Mouse (Mus musculus) embryonic facial prominence, embryonic 10.5 days (tissue): ENCODE data around the gene Skil. TPM values are rescaled to one million over a fixed set of nuclear protein-coding genes. Genes with fewer than 3 reads are reported as not detected.

ENCODE experiments used
- DNase-seq: peaks from one replicate; pipeline ENCODE4 v3.0.0-alpha.2; 2017; ENCODE audit warnings: low spot score
- H3K27ac ChIP-seq: fragments of 300-500 bp; sonication (generic); replicated peaks from 2 replicates; pipeline ENCODE4 v1.5.1; 2016; ENCODE audit warnings: mild to moderate bottlenecking
- H3K27me3 ChIP-seq: fragments of 300-500 bp; sonication (generic); replicated peaks from 2 replicates; pipeline ENCODE4 v1.6.1; 2016; ENCODE audit warnings: low read depth, mild to moderate bottlenecking; ENCODE audit not compliant: poor library complexity, severe bottlenecking
- H3K36me3 ChIP-seq: fragments of 300-500 bp; sonication (generic); replicated peaks from 2 replicates; pipeline ENCODE4 v1.6.1; 2016; ENCODE audit warnings: mild to moderate bottlenecking, moderate library complexity
- H3K4me1 ChIP-seq: fragments of 300-500 bp; sonication (generic); 2 replicates; pipeline ENCODE4 v1.6.1; 2016
- H3K4me3 ChIP-seq: fragments of 300-500 bp; sonication (generic); 2 replicates; pipeline ENCODE4 v1.5.1; 2016; ENCODE audit warnings: mild to moderate bottlenecking, moderate library complexity
- H3K9me3 ChIP-seq: fragments of 300-500 bp; sonication (generic); 2 replicates; pipeline ENCODE4 v1.6.1; 2016; ENCODE audit warnings: mild to moderate bottlenecking
- WGBS: fragments of 180-500 bp; shearing (Covaris S2); methylation state at CpG from one replicate; pipeline ENCODE4 v1.1.7; 2016; 5-methylcytosine and 5-hydroxymethylcytosine counted together
- polyA plus RNA-seq: library from polyadenylated mRNA; unstranded; fragments of >200 nt; fragmentation: Nextera tagmentation; extraction: Ambion mirVana; gene quantifications from 2 replicates; pipeline ENCODE4 v1.2.1, GENCODE M21; 2016

Gene Skil
- polyA plus RNA-seq, 1 experiment from 2014 or later, result 32.5 TPM

DNA sequence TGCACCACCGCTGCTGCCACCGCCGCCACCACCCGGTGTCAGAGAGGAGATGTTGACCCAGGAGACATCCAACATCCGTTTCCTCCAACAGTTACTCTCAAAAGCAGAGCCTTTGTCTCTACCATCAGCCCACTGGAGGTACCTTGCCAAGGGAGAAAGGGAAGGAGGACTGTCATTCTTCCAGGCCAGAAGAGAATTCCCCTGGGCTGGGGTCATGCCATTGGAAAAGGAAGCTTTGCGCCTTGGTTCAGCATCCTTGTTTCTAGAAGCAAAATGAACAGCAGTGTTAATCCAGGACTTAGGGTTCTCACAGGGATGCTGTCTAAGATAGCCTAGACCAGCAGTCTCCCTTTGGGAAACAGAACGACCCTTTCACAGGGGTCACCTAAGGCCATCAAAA is 32.5 kb upstream of the Skil start:
- Histone ChIP-seq H3K9me3 (no peaks in the 10 kb centered on the region), H3K27me3 (no peaks in the 10 kb centered on the region), H3K27ac (no peak overlapping the region), H3K4me3 (no peak overlapping the region), H3K4me1 (peaks cover 14% of the 10 kb centered on the region), H3K36me3 (no peaks in the 10 kb centered on the region)
- 88% methylated on average over 7 of the region's 7 CpGs for WGBS
- DNase-seq, result no peak

DNA sequence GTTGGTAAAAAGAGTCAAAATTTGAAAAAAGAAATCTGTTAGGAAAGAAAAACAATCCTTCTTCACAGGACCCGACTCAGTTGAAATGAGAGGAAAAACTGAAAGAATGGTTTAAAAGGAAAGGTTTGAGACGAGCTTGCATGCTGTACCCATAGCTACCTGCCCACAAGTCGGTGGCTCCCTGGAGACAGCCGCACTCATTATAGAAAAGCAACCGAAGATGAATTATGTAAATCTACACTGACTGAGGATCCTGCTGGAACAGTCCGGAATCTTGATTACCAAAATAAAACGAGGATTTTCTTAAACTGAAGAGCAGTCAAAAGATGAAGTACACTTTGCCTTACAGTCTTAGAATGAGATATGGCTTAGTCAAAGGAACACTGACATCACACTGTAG is 26.4 kb upstream of the Skil start:
- no peak overlapping the region for H3K27ac ChIP-seq
- H3K9me3 ChIP-seq, result no peaks in the 10 kb centered on the region
- H3K4me3 ChIP-seq, result no peak overlapping the region
- no peaks in the 10 kb centered on the region for H3K27me3 ChIP-seq
- no peaks in the 10 kb centered on the region for H3K4me1 ChIP-seq
- H3K36me3 ChIP-seq, result no peaks in the 10 kb centered on the region
- no peak for DNase-seq
- WGBS, result 87% methylated on average over 7 of the region's 7 CpGs

DNA sequence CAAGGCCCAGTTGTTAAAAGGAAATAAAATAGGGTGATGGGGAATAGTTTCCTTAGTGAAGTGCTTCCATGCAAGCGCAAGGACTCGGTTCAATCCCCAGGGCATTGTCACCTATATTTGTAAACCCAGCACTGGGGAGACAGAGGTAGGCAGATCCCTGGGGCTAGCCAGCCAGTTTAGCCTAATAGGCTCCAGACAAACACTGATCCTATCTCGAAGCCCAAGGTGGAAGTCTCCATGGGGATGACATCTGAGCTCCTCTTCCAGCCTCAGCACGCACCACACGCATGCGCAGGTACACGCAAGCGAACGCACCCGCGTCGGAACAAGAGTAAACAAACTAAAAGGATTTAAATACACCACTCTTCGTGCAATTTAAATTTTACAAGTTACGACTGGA is 23.1 kb upstream of the Skil start:
- Histone ChIP-seq H3K4me1 (peaks cover 7% of the 10 kb centered on the region; the same call in 1 of the 2 replicates), H3K27me3 (no peaks in the 10 kb centered on the region), H3K9me3 (no peaks in the 10 kb centered on the region), H3K36me3 (no peaks in the 10 kb centered on the region), H3K27ac (no peak overlapping the region), H3K4me3 (no peak overlapping the region)
- DNase-seq, result no peak
- WGBS, result 87% methylated on average over 14 of the region's 14 CpGs

DNA sequence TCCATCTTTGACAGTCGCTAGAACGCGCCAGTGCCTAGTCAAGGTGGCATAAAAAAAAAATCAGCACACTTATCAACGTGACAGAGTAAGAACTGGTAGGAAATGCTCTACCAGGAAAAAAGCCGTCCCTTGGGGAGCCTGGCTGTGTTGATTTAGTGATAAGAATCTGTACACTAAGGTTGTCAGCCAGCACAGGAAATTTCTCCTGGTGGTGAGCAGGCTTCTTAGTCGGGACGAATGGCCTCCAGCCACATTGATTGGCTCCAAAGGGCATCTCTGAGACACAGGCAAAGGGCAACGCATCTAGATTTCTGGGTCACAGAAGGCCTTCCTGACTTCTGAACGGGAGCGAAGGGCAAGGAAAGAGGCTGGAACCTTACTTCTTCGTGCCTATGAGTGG is 19.1 kb upstream of the Skil start:
- Histone ChIP-seq H3K9me3 (no peaks in the 10 kb centered on the region), H3K27ac (no peak overlapping the region), H3K4me1 (peaks cover 7% of the 10 kb centered on the region; the same call in 1 of the 2 replicates), H3K27me3 (no peaks in the 10 kb centered on the region), H3K36me3 (no peaks in the 10 kb centered on the region), H3K4me3 (no peak overlapping the region)
- DNase-seq, result peak; percentile 32
- WGBS, result 57% methylated on average over 11 of the region's 11 CpGs

GRCm38 (mm10) chr3:31077068-31077703 is 17.7 kb upstream of the Skil start:
- Histone ChIP-seq H3K36me3 (no peaks in the 10 kb centered on the region), H3K4me3 (no peak overlapping the region), H3K4me1 (peaks cover 7% of the 10 kb centered on the region; the same call in 1 of the 2 replicates), H3K27me3 (no peaks in the 10 kb centered on the region), H3K9me3 (no peaks in the 10 kb centered on the region), H3K27ac (no peak overlapping the region)
- no peak for DNase-seq
- 91% methylated on average over 6 of the region's 6 CpGs for WGBS

DNA sequence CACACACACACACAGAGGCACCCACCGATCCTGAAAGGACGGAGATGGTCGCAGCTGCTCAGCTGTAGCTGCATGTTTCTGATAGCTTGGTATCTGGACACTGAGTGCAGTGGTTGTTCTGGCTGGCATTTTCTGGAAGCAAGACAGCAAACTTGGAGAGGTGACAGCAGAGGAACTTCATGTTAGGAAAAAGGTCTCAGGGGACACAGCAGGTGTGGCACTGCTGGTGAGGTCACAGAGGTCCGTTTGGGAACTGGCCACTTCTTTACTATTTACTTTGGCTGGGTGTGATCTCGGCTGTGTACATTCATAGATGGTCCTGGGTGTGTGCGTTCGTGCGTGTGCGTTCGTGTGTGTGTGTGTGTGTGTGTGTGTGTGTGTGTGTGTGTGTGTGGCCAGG is 15.4 kb upstream of the Skil start:
- Histone ChIP-seq H3K9me3 (no peaks in the 10 kb centered on the region), H3K4me3 (no peak overlapping the region), H3K4me1 (peaks cover 16% of the 10 kb centered on the region), H3K27ac (no peak overlapping the region), H3K27me3 (no peaks in the 10 kb centered on the region), H3K36me3 (no peaks in the 10 kb centered on the region)
- DNase-seq, result no peak
- WGBS, result 87% methylated on average over 10 of the region's 10 CpGs

GRCm38 (mm10) chr3:31080791-31081502 is 13.9 kb upstream of the Skil start:
- peaks cover 12% of the 10 kb centered on the region for H3K4me1 ChIP-seq
- no peaks in the 10 kb centered on the region for H3K9me3 ChIP-seq
- no peak overlapping the region for H3K27ac ChIP-seq
- H3K36me3 ChIP-seq, result no peaks in the 10 kb centered on the region
- 82% methylated on average over 10 of the region's 10 CpGs for WGBS
- no peak for DNase-seq
- H3K27me3 ChIP-seq, result no peaks in the 10 kb centered on the region
- H3K4me3 ChIP-seq, result no peak overlapping the region

- H3K4me3 ChIP-seq, result no peak overlapping the region
- peaks cover 9% of the 10 kb centered on the region for H3K4me1 ChIP-seq
- no peak for DNase-seq
- no peaks in the 10 kb centered on the region for H3K9me3 ChIP-seq
- H3K27ac ChIP-seq, result no peak overlapping the region
- H3K36me3 ChIP-seq, result no peaks in the 10 kb centered on the region
- no peaks in the 10 kb centered on the region for H3K27me3 ChIP-seq
- WGBS, result 91% methylated on average over 12 of the region's 13 CpGs
Observed at GRCm38 (mm10) chr3:31082838-31083506, 11.9 kb upstream of the Skil start.

DNA sequence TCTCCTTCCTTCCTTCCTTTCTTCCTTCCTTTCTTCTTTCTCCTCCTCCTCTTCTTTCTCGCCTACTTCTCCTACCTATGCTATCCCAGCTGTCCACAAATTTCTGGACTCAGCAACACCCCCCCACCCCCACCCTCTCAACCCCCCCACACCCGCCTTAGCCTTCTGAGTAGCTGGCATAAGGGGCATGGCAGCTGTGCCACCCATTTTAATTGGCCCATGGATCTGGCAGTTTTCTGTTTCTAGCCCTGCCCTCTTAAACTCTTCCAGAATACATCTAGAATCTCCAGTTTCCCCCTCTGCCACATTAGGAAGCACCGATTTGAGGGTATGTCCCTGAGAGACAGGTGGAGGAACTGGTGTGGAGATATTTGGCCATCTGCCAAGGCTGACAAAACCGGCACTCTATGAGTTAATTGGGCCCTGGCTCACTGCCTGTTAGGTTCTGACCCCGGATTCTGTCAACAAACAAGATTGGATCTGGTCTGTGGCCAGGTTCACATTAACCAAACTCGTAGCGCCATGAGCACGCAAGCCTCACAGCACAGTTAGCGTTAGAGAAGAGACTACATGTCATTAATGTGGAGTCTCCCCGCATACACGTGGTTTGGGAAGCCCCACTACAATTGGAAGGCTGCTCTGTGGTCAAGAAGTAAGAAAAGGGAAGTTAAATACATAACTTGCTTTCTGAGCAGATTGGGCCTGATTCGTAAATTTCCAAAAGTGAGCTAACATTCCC is 11.2 kb upstream of the Skil start:
- Histone ChIP-seq H3K27ac (0 out of 2 replicates have a peak overlapping the region, but pooled peaks have one; percentile 6), H3K36me3 (no peaks in the 10 kb centered on the region), H3K27me3 (no peaks in the 10 kb centered on the region), H3K4me3 (no peak overlapping the region), H3K4me1 (peaks cover 9% of the 10 kb centered on the region), H3K9me3 (no peaks in the 10 kb centered on the region)
- DNase-seq, result no peak
- WGBS, result 65% methylated on average over 12 of the region's 12 CpGs

GRCm38 (mm10) chr3:31085000-31085399 is 9.9 kb upstream of the Skil start:
- Histone ChIP-seq H3K4me1 (peaks cover 17% of the 10 kb centered on the region), H3K4me3 (no peak overlapping the region), H3K27ac (no peak overlapping the region), H3K9me3 (no peaks in the 10 kb centered on the region), H3K27me3 (no peaks in the 10 kb centered on the region), H3K36me3 (no peaks in the 10 kb centered on the region)
- WGBS, result 91% methylated on average over 3 of the region's 3 CpGs
- DNase-seq, result no peak

GRCm38 (mm10) chr3:31088789-31089775 is 5.8 kb upstream of the Skil start:
- Histone ChIP-seq H3K4me1 (peaks cover 17% of the 10 kb centered on the region), H3K27me3 (no peaks in the 10 kb centered on the region), H3K9me3 (no peaks in the 10 kb centered on the region), H3K36me3 (no peaks in the 10 kb centered on the region), H3K27ac (no peak overlapping the region), H3K4me3 (no peak overlapping the region)
- DNase-seq, result no peak
- 37% methylated on average over 10 of the region's 10 CpGs for WGBS
